Mouse (Mus musculus): ENCODE measurements around the gene Foxm1. TPM values are rescaled to one million over a fixed set of nuclear protein-coding genes. Genes with fewer than 3 reads are reported as not detected.
A peak's percentile ranks its signal among the peaks of the same experiment; 100 is the strongest.

Foxm1 gene
- polyA plus RNA-seq, 1 experiment: 2.4 TPM

GRCm38 (mm10) chr6:128341956-128342723 is 20.6 kb upstream of the Foxm1 start:
- no peak overlapping the region for H3K4me3 ChIP-seq (ENCODE audit: insufficient read depth, low read depth, low read length)
- no peak for DNase-seq
- no peaks in the 10 kb centered on the region for H3K36me3 ChIP-seq (ENCODE audit: control insufficient read depth, insufficient read depth, low read length)
- no peaks in the 10 kb centered on the region for H3K27me3 ChIP-seq (replicated peaks; ENCODE audit: control insufficient read depth, insufficient read depth, low read length)
- H3K4me1 ChIP-seq (ENCODE audit: control insufficient read depth, insufficient read depth, low read length): peaks cover 12% of the 10 kb centered on the region
- H3K27ac ChIP-seq (ENCODE audit: insufficient read depth, low read depth, low read length): no peak overlapping the region
- TF ChIP-seq CTCF (conservative IDR thresholded peaks at IDR 0.05; ENCODE audit: insufficient read depth, insufficient read length, low read depth, low read length) (no peak), POLR2A (IDR thresholded peaks at IDR 0.05; ENCODE audit: low read depth, low read length) (no peak)
- 72% methylated on average over 11 of the region's 11 CpGs for WGBS

- H3K4me3 ChIP-seq (ENCODE audit: insufficient read depth, low read depth, low read length): no peak overlapping the region
- no peak for DNase-seq
- no peaks in the 10 kb centered on the region; the same call in 1 of the 2 replicates for H3K36me3 ChIP-seq (ENCODE audit: control insufficient read depth, insufficient read depth, low read length)
- TF ChIP-seq CTCF (conservative IDR thresholded peaks at IDR 0.05; ENCODE audit: insufficient read depth, insufficient read length, low read depth, low read length) (no peak), POLR2A (IDR thresholded peaks at IDR 0.05; ENCODE audit: low read depth, low read length) (no peak)
- peaks cover 8% of the 10 kb centered on the region for H3K4me1 ChIP-seq (ENCODE audit: control insufficient read depth, insufficient read depth, low read length)
- WGBS: 72% methylated on average over 10 of the region's 10 CpGs
- H3K27ac ChIP-seq (ENCODE audit: insufficient read depth, low read depth, low read length): no peak overlapping the region
- no peaks in the 10 kb centered on the region for H3K27me3 ChIP-seq (replicated peaks; ENCODE audit: control insufficient read depth, insufficient read depth, low read length)
Observed at GRCm38 (mm10) chr6:128345623-128346022, 17.1 kb upstream of the Foxm1 start.

GRCm38 (mm10) chr6:128346782-128347181 is 16.0 kb upstream of the Foxm1 start:
- H3K27me3 ChIP-seq (replicated peaks; ENCODE audit: control insufficient read depth, insufficient read depth, low read length): no peaks in the 10 kb centered on the region
- TF ChIP-seq POLR2A (IDR thresholded peaks at IDR 0.05; ENCODE audit: low read depth, low read length) (no peak), CTCF (conservative IDR thresholded peaks at IDR 0.05; ENCODE audit: insufficient read depth, insufficient read length, low read depth, low read length) (no peak)
- 56% methylated on average over 6 of the region's 6 CpGs for WGBS
- peaks cover 5% of the 10 kb centered on the region for H3K4me1 ChIP-seq (ENCODE audit: control insufficient read depth, insufficient read depth, low read length)
- no peak for DNase-seq
- H3K27ac ChIP-seq (ENCODE audit: insufficient read depth, low read depth, low read length): no peak overlapping the region
- H3K4me3 ChIP-seq (ENCODE audit: insufficient read depth, low read depth, low read length): no peak overlapping the region
- H3K36me3 ChIP-seq (ENCODE audit: control insufficient read depth, insufficient read depth, low read length): no peaks in the 10 kb centered on the region; the same call in 1 of the 2 replicates

GRCm38 (mm10) chr6:128349711-128350110 is 13.1 kb upstream of the Foxm1 start:
- no peaks in the 10 kb centered on the region; the same call in 1 of the 2 replicates for H3K36me3 ChIP-seq (ENCODE audit: control insufficient read depth, insufficient read depth, low read length)
- H3K27me3 ChIP-seq (replicated peaks; ENCODE audit: control insufficient read depth, insufficient read depth, low read length): no peaks in the 10 kb centered on the region
- no peak overlapping the region for H3K4me3 ChIP-seq (ENCODE audit: insufficient read depth, low read depth, low read length)
- H3K27ac ChIP-seq (ENCODE audit: insufficient read depth, low read depth, low read length): peak overlapping the region; percentile 64
- H3K4me1 ChIP-seq (ENCODE audit: control insufficient read depth, insufficient read depth, low read length): peaks cover 9% of the 10 kb centered on the region
- 39% methylated on average over 7 of the region's 7 CpGs for WGBS
- DNase-seq: peak; percentile 23
- no peak for TF ChIP-seq POLR2A (IDR thresholded peaks at IDR 0.05; ENCODE audit: low read depth, low read length)
- TF ChIP-seq CTCF (conservative IDR thresholded peaks at IDR 0.05; ENCODE audit: insufficient read depth, insufficient read length, low read depth, low read length): no peak

GRCm38 (mm10) chr6:128354140-128354539 is 8.6 kb upstream of the Foxm1 start:
- no peaks in the 10 kb centered on the region for H3K27me3 ChIP-seq (replicated peaks; ENCODE audit: control insufficient read depth, insufficient read depth, low read length)
- no peak overlapping the region for H3K4me3 ChIP-seq (ENCODE audit: insufficient read depth, low read depth, low read length)
- TF ChIP-seq POLR2A (IDR thresholded peaks at IDR 0.05; ENCODE audit: low read depth, low read length): no peak
- no peak for TF ChIP-seq CTCF (conservative IDR thresholded peaks at IDR 0.05; ENCODE audit: insufficient read depth, insufficient read length, low read depth, low read length)
- 36% methylated on average over 3 of the region's 3 CpGs for WGBS
- H3K27ac ChIP-seq (ENCODE audit: insufficient read depth, low read depth, low read length): peak overlapping the region; percentile 54; the same call in 1 of the 2 replicates
- no peaks in the 10 kb centered on the region for H3K36me3 ChIP-seq (ENCODE audit: control insufficient read depth, insufficient read depth, low read length)
- peaks cover 7% of the 10 kb centered on the region for H3K4me1 ChIP-seq (ENCODE audit: control insufficient read depth, insufficient read depth, low read length)
- no peak for DNase-seq

GRCm38 (mm10) chr6:128355201-128355681 is 7.5 kb upstream of the Foxm1 start:
- peak overlapping the region; percentile 63 for H3K4me3 ChIP-seq (ENCODE audit: insufficient read depth, low read depth, low read length)
- DNase-seq: peak; percentile 84
- peaks cover 4% of the 10 kb centered on the region; the same call in 1 of the 2 replicates for H3K4me1 ChIP-seq (ENCODE audit: control insufficient read depth, insufficient read depth, low read length)
- WGBS: under 1% methylated on average over 28 of the region's 28 CpGs
- no peaks in the 10 kb centered on the region for H3K27me3 ChIP-seq (replicated peaks; ENCODE audit: control insufficient read depth, insufficient read depth, low read length)
- no peaks in the 10 kb centered on the region for H3K36me3 ChIP-seq (ENCODE audit: control insufficient read depth, insufficient read depth, low read length)
- H3K27ac ChIP-seq (ENCODE audit: insufficient read depth, low read depth, low read length): peak overlapping the region; percentile 61
- TF ChIP-seq CTCF (conservative IDR thresholded peaks at IDR 0.05; ENCODE audit: insufficient read depth, insufficient read length, low read depth, low read length): no peak
- no peak for TF ChIP-seq POLR2A (IDR thresholded peaks at IDR 0.05; ENCODE audit: low read depth, low read length)

- Histone ChIP-seq H3K36me3 (ENCODE audit: control insufficient read depth, insufficient read depth, low read length) (no peaks in the 10 kb centered on the region), H3K4me3 (ENCODE audit: insufficient read depth, low read depth, low read length) (peak within 1 kb of the TSS; percentile 63), H3K4me1 (ENCODE audit: control insufficient read depth, insufficient read depth, low read length) (peaks cover 4% of the 10 kb centered on the region; the same call in 1 of the 2 replicates), H3K27ac (ENCODE audit: insufficient read depth, low read depth, low read length) (peak within 1 kb of the TSS; percentile 61), H3K27me3 (replicated peaks; ENCODE audit: control insufficient read depth, insufficient read depth, low read length) (no peaks in the 10 kb centered on the region)
- TF ChIP-seq CTCF (conservative IDR thresholded peaks at IDR 0.05; ENCODE audit: insufficient read depth, insufficient read length, low read depth, low read length) (no peak), POLR2A (IDR thresholded peaks at IDR 0.05; ENCODE audit: low read depth, low read length) (peak; percentile 48)
- peak; percentile 98 for DNase-seq
- under 1% methylated on average over 42 of the region's 42 CpGs for WGBS
Observed at GRCm38 (mm10) chr6:128355726-128356416, 6.9 kb upstream of the Foxm1 start, which contains the start of gene Tulp3. Tulp3 (minus strand) TSS chr6:128355851.

Data from kidney, adult 2 months (tissue).